ENCODE assay signal across 9 mouse cellular contexts in the genomic region with DNA sequence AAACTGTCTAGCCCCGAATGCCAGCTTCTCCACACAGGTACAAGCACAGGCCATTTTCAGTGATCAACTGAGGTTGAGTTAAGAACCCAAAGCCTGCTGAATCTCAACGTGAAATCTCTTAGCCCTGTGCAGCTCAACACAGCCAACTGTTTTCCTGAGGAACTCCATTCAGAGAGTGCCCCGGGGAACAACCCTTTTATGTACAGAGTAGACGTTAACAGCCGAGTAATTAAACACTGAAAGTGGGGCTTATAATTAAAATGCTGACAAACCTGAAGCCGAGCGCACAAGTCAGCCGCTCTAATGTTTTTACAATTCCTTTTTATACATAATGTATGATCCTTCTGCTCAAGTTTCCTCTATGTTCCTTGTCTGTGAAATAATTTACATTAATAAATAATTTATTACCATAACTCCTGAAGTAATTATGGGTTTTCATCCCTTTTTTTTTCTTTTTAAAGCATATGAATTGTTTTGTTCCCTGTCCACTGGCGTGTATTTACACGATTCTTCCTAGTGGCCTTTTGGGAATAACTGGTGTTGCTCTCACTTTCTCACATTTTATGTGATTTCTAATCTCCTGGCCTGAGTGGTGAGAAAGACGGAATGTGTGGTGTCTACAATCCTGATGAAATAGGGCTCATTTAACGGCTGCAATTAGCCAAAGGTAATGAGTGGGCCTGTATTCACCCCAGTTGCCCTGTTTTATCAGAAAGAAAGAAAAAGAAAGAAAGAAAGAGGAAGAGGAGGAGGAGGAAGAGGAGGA. TPM values are rescaled to one million over a fixed set of nuclear protein-coding genes. Genes with fewer than 3 reads are reported as not detected.
DNase-seq lines count a peak whose midpoint lies in the region; ATAC-seq and TF ChIP-seq lines count a peak whose summit lies in the region.
"Had no signal": no experiment of that assay in that cellular context is flagged by ENCODE, and none has a peak within 500 bp of the region (broad histone marks: within the 10 kb centered on the region; RNA-seq: fewer than 3 reads in every experiment).

No protein-coding gene starts in this region.

- no peaks in the 10 kb centered on the region for H3K9me3 ChIP-seq in midbrain, embryonic 12.5 days

- peaks cover 35% of the 10 kb centered on the region; the same call in 1 of the 2 replicates for H3K36me3 ChIP-seq in midbrain, embryonic 12.5 days

- intact Hi-C loops in gastrocnemius, adult 2 months (cut with DNase I): loop anchor here (5.0 kb wide), 1 partner anchor 40 kb away; no protein-coding TSS in a partner anchor

- H3K4me1 ChIP-seq in midbrain, embryonic 12.5 days: peaks cover 38% of the 10 kb centered on the region

- H3K4me2 ChIP-seq in midbrain, embryonic 12.5 days (replicated peaks): no peak overlapping the region

- H3K4me3 ChIP-seq in gastrocnemius, adult 2 months: no peak overlapping the region
- no peak overlapping the region for H3K4me3 ChIP-seq in midbrain, embryonic 12.5 days

- no peak overlapping the region for H3K9ac ChIP-seq in midbrain, embryonic 12.5 days (replicated peaks)

- 48% methylated on average over 12 of the region's 12 CpGs for WGBS in midbrain, embryonic 12.5 days

- H3K27me3 ChIP-seq in midbrain, embryonic 12.5 days: no peaks in the 10 kb centered on the region

- peak overlapping the region; percentile 88 for H3K27ac ChIP-seq in gastrocnemius, adult 2 months
- peak overlapping the region; percentile 36; the same call in 1 of the 2 replicates for H3K27ac ChIP-seq in midbrain, embryonic 12.5 days (replicated peaks)

- TF ChIP-seq CTCF in gastrocnemius, adult 2 months (IDR thresholded peaks at IDR 0.05): no peak

- DNase-seq in gastrocnemius, adult 2 months: no peak
- DNase-seq in gastrocnemius, postnatal 25 days: no peak
- DNase-seq in brain, adult 2 months (ENCODE audit: low read depth, low spot score): peak; percentile 42
- peak; percentile 45 for DNase-seq in forelimb bud, embryonic 11.5 days (ENCODE audit: low read depth, low spot score)
- no peak for DNase-seq in thymus, adult 18-20 months
- no peak for DNase-seq in cerebellum, postnatal 25 days
- DNase-seq in cerebellum, postnatal 14 days: no peak
- DNase-seq: layer of hippocampus, postnatal 36 days had no signal

- ATAC-seq in midbrain, embryonic 12.5 days (ENCODE audit: low FRiP score, low read depth): 0 out of 2 replicates have a peak, but pooled peaks have one; percentile 34

RNA-seq across cellular contexts. Expression of gene Fam53b, which starts 46.3 kb away (rescaled TPM):
- 10 to 100 TPM; 15.3 to 27.4 TPM for total RNA-seq in gastrocnemius, adult 2 months (2021)
- total RNA-seq in gastrocnemius, postnatal 25 days (2021): 10 to 100 TPM; 17.0 to 19.0 TPM
- polyA plus RNA-seq in midbrain, embryonic 12.5 days (2016; fragmentation: Nextera tagmentation; extraction: Ambion mirVana): 28.3 and 39.6 TPM in 2 replicates

Comparison
In these comparisons a context has a peak if more than half of its experiments do, and no peak if none do; other contexts are left out.
1. DNase-seq: peak in brain, adult 2 months (single experiment) and forelimb bud, embryonic 11.5 days (single experiment); none in gastrocnemius, adult 2 months (single experiment), gastrocnemius, postnatal 25 days (single experiment), thymus, adult 18-20 months (0 of 2), cerebellum, postnatal 25 days (0 of 2) and cerebellum, postnatal 14 days (0 of 2).